Mouse (Mus musculus): Measurements from ENCODE around the gene Tbc1d17. TPM values are rescaled to one million over a fixed set of nuclear protein-coding genes. Genes with fewer than 3 reads are reported as not detected.

Tbc1d17 gene
- total and polyA plus RNA-seq, 2 experiments from 2014 or later = 98.5 to 103 TPM

DNA sequence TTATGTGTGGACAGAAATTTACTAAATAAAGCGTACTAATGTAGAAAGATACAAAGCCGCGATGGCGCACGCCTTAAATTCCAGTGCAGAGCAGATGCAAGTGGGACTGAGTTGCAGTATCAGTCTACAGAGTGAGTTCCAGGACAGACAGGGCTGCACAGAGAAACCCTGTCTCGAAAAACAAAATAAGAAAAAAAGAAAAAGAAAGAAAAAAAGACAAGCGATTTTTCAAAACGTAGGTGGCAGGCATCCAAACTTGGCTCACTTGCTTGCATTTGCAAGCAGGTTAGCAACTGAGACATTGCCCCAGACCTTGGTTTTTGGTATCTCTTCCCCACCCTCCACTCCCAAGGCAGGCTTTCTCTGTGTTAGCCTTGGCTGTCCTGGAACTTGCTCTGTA lies 44.3 kb upstream of the Tbc1d17 start:
- DNase-seq (ENCODE audit: low spot score) (peak; percentile 49), ATAC-seq (no peak)
- H3K9me3 ChIP-seq (ENCODE audit: low read length) = no peaks in the 10 kb centered on the region
- peak overlapping the region; percentile 71 for H3K27ac ChIP-seq
- H3K4me1 ChIP-seq (ENCODE audit: insufficient read depth, low read length) = peaks cover 37% of the 10 kb centered on the region
- H3K9ac ChIP-seq (replicated peaks; ENCODE audit: low read length) = no peak overlapping the region; the same call in 1 of the 2 replicates
- no peaks in the 10 kb centered on the region for H3K27me3 ChIP-seq (ENCODE audit: insufficient read depth, low read length)
- WGBS = 4% methylated on average over 8 of the region's 8 CpGs
- H3K4me2 ChIP-seq (ENCODE audit: low read depth, low read length) = peak overlapping the region; percentile 93
- no peaks in the 10 kb centered on the region for H3K36me3 ChIP-seq (ENCODE audit: insufficient read depth, low read length)
- H3K4me3 ChIP-seq (ENCODE audit: low read length) = peak overlapping the region; percentile 73
- no peak for TF ChIP-seq CTCF (IDR thresholded peaks at IDR 0.05; ENCODE audit: low read depth)

DNA sequence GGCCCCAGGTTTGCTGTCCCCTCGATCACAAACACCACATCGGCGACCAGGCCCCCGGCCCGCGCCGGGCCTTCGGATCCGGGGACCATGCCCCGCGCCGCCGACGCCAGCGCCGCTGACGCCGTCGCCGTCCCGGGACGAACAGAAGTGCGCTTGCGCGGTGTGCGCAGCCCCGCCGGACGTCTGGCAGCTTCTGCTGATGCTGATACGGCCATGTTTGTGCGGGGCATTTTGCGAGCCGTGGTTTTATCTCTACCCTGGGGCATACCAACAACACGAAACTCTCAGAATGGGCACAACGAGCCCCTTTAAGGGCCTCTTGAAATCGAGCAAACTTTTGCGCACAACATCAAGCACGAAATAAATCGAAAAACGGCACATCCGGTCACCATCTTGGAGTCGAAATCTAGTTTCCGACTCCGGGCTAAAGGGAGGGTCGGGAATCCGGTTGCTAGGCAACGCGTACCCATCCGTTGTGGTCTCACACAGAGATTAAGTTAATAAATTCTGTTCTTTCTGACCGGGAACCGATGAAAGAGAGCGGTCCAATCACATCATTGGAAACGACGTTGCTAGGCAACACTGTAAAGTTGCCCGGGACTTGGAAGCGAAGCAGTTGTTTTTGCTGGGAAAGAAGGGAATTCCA lies 43.5 kb upstream of the Tbc1d17 start, which contains the start of gene Med25:
Med25 (minus strand) TSS at position 437 of the 646 bp plus-strand sequence.
- Histone ChIP-seq H3K4me3 (ENCODE audit: low read length) (peak within 1 kb of the TSS; percentile 73), H3K4me1 (ENCODE audit: insufficient read depth, low read length) (peaks cover 36% of the 10 kb centered on the region), H3K36me3 (ENCODE audit: insufficient read depth, low read length) (no peaks in the 10 kb centered on the region), H3K27me3 (ENCODE audit: insufficient read depth, low read length) (no peaks in the 10 kb centered on the region), H3K9me3 (ENCODE audit: low read length) (no peaks in the 10 kb centered on the region), H3K4me2 (ENCODE audit: low read depth, low read length) (peak within 1 kb of the TSS; percentile 93), H3K9ac (replicated peaks; ENCODE audit: low read length) (peak within 1 kb of the TSS; percentile 83), H3K27ac (peak within 1 kb of the TSS; percentile 96)
- WGBS = under 1% methylated on average over 56 of the region's 56 CpGs
- peak; percentile 80 for ATAC-seq
- DNase-seq (ENCODE audit: low spot score) = peak; percentile 98
- TF ChIP-seq CTCF (IDR thresholded peaks at IDR 0.05; ENCODE audit: low read depth) = no peak

DNA sequence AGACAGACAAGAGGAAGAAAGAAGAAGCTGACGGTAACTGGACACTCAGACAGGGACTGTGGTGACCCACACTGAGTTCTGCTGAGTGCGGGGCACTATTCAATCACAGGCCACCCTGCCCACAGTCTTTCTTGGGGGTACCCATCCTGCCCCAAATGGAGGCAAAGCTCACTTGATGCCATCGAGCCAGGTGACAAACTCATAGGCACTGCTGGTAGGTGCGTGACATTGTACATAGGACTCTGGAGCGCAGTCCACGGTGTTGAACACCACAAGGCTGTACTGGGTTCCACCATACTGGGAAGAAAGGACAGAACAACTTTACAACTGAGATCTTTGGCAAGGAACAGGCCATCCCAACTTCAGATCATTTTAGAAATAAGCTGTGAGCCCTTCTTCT lies 42.7 kb upstream of the Tbc1d17 start:
- no peak for TF ChIP-seq CTCF (IDR thresholded peaks at IDR 0.05; ENCODE audit: low read depth)
- no peak for DNase-seq (ENCODE audit: low spot score)
- peak overlapping the region; percentile 73 for H3K4me3 ChIP-seq (ENCODE audit: low read length)
- no peaks in the 10 kb centered on the region for H3K27me3 ChIP-seq (ENCODE audit: insufficient read depth, low read length)
- H3K9me3 ChIP-seq (ENCODE audit: low read length) = no peaks in the 10 kb centered on the region
- peak overlapping the region; percentile 83 for H3K9ac ChIP-seq (replicated peaks; ENCODE audit: low read length)
- no peak for ATAC-seq
- WGBS = 11% methylated on average over 6 of the region's 6 CpGs
- no peaks in the 10 kb centered on the region for H3K36me3 ChIP-seq (ENCODE audit: insufficient read depth, low read length)
- peak overlapping the region; percentile 93 for H3K4me2 ChIP-seq (ENCODE audit: low read depth, low read length)
- H3K27ac ChIP-seq = peak overlapping the region; percentile 96
- peaks cover 28% of the 10 kb centered on the region for H3K4me1 ChIP-seq (ENCODE audit: insufficient read depth, low read length)

DNA sequence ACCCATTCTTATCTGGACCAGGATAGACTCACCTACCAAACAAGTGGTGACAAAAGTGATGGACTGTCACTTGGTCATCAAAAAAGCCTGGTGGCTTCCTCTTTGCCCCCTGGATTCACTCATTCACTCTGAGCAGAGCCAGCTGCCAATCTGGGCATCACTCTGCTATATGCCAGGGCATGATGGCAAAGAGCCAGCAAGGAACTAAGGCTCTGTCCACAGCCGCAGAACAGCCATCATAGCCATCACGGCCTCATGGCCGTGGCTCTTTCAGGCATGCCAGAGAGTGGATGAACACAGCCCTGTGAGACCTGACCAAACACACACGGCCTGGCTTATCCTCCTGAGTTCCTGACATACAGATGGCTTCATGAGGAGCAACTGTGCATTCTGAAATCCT lies 41.9 kb upstream of the Tbc1d17 start:
- Histone ChIP-seq H3K27me3 (ENCODE audit: insufficient read depth, low read length) (no peaks in the 10 kb centered on the region), H3K4me1 (ENCODE audit: insufficient read depth, low read length) (peaks cover 26% of the 10 kb centered on the region), H3K27ac (0 out of 2 replicates have a peak overlapping the region, but pooled peaks have one; percentile 3), H3K9ac (replicated peaks; ENCODE audit: low read length) (peak overlapping the region; percentile 83; the same call in 1 of the 2 replicates), H3K4me3 (ENCODE audit: low read length) (peak overlapping the region; percentile 73), H3K4me2 (ENCODE audit: low read depth, low read length) (peak overlapping the region; percentile 93), H3K9me3 (ENCODE audit: low read length) (no peaks in the 10 kb centered on the region), H3K36me3 (ENCODE audit: insufficient read depth, low read length) (0 out of 2 replicates have a peak, but pooled peaks cover 3% of the 10 kb centered on the region)
- no peak for TF ChIP-seq CTCF (IDR thresholded peaks at IDR 0.05; ENCODE audit: low read depth)
- DNase-seq (ENCODE audit: low spot score) = peak; percentile 58
- no peak for ATAC-seq
- WGBS = 44% methylated on average over 4 of the region's 4 CpGs

DNA sequence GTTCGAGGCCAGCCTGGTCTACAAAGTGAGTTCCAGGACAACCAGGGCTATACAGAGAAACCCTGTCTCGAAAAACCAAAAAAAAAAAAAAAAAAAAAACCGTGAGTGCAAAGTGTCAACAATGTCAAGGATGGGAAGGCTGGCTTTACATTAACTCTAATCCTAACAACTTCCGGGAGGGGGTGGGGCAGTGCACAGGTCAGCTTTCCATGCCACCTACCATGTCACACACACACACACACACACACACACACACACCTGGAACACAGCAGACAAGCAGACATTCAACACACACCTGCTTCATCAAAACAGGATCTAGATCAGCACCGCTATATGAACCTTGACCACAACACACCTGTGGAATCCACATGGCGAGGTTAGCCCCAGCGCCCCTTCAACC lies 41.3 kb upstream of the Tbc1d17 start:
- 0 out of 2 replicates have a peak overlapping the region, but pooled peaks have one; percentile 3 for H3K27ac ChIP-seq
- no peak for DNase-seq (ENCODE audit: low spot score)
- H3K36me3 ChIP-seq (ENCODE audit: insufficient read depth, low read length) = 0 out of 2 replicates have a peak, but pooled peaks cover 3% of the 10 kb centered on the region
- peaks cover 24% of the 10 kb centered on the region for H3K4me1 ChIP-seq (ENCODE audit: insufficient read depth, low read length)
- peak overlapping the region; percentile 93 for H3K4me2 ChIP-seq (ENCODE audit: low read depth, low read length)
- no peaks in the 10 kb centered on the region for H3K27me3 ChIP-seq (ENCODE audit: insufficient read depth, low read length)
- no peak overlapping the region for H3K4me3 ChIP-seq (ENCODE audit: low read length)
- H3K9me3 ChIP-seq (ENCODE audit: low read length) = no peaks in the 10 kb centered on the region
- H3K9ac ChIP-seq (replicated peaks; ENCODE audit: low read length) = no peak overlapping the region; the same call in 1 of the 2 replicates
- 87% methylated on average over 6 of the region's 7 CpGs for WGBS
- no peak for TF ChIP-seq CTCF (IDR thresholded peaks at IDR 0.05; ENCODE audit: low read depth)
- no peak for ATAC-seq

DNA sequence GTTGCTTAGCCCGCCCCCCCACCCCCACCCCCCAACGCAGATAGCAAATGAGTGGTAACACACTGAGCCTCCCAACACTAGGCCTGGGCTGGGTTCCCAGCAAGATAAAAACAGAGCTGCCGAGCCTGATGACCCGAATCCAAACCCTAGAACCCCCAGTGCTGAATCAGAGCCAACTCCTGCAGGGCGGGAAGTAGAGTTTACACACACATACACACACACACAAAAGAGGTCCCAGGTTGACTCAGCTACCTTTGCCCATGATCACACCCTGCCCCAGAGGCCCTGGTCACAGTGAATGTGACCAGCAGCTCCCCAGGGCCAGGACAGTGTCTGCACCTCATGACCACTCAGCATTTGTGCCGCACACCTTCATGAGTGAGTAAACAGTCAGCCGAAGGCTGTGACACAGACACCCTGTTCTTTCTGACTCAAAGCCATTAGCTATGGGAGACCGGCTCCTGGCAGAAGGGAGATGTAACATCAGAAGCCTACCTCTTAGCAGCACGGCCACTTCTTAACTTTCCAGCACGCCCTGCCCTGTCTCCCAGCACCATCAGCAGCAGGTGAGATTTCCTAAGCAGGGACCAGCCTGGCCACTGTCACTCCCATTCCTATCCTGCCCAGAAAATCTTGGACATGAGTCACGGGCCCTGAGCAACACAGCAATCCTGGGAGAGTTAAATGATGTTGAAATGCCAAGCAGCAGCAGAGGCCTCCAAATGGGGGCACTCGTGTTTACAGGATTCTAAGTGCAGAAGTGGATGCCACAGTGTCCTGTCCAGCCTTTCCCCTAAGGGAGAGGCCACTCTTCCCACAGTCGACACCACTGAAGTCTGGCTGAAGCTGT lies 39.6 kb upstream of the Tbc1d17 start:
- Histone ChIP-seq H3K9me3 (ENCODE audit: low read length) (no peaks in the 10 kb centered on the region), H3K27ac (peak overlapping the region; percentile 54; the same call in 1 of the 2 replicates), H3K27me3 (ENCODE audit: insufficient read depth, low read length) (no peaks in the 10 kb centered on the region), H3K36me3 (ENCODE audit: insufficient read depth, low read length) (peaks cover 14% of the 10 kb centered on the region), H3K4me3 (ENCODE audit: low read length) (no peak overlapping the region), H3K4me1 (ENCODE audit: insufficient read depth, low read length) (peaks cover 18% of the 10 kb centered on the region), H3K4me2 (ENCODE audit: low read depth, low read length) (no peak overlapping the region), H3K9ac (replicated peaks; ENCODE audit: low read length) (no peak overlapping the region)
- ATAC-seq = no peak
- TF ChIP-seq CTCF (IDR thresholded peaks at IDR 0.05; ENCODE audit: low read depth) = no peak
- no peak for DNase-seq (ENCODE audit: low spot score)
- 50% methylated on average over 13 of the region's 13 CpGs for WGBS

All from hindbrain, postnatal 0 days (tissue).